Mouse (Mus musculus) embryonic fibroblast, embryonic 13.5 days (primary cell): ENCODE data around the gene Olfr1412. TPM values are rescaled to one million over a fixed set of nuclear protein-coding genes. Genes with fewer than 3 reads are reported as not detected.

Experiments
- H3K27ac ChIP-seq: 2 replicates; pipeline ENCODE4 v1.5.1; 2012; ENCODE audit warnings: low read length, control low read depth, inconsistent platforms; ENCODE audit not compliant: insufficient read depth
- H3K4me1 ChIP-seq: 2 replicates; pipeline ENCODE4 v1.6.1; 2011; ENCODE audit warnings: low read length; ENCODE audit not compliant: control insufficient read depth, insufficient read depth
- H3K4me3 ChIP-seq: 2 replicates; pipeline ENCODE4 v1.5.1; 2011; ENCODE audit warnings: mild to moderate bottlenecking, control low read depth, low read length; ENCODE audit not compliant: insufficient read depth
- CTCF ChIP-seq: IDR thresholded peaks from 2 replicates; pipeline ENCODE4 v1.5.1; 2011; ENCODE audit warnings: mild to moderate bottlenecking, control low read depth, low read length, moderate library complexity, borderline replicate concordance; ENCODE audit not compliant: insufficient read depth
- POLR2A ChIP-seq: IDR thresholded peaks from 2 replicates; pipeline ENCODE4 v1.6.1; 2011; ENCODE audit warnings: low read depth, mild to moderate bottlenecking, control low read depth, low read length, moderate library complexity
- polyA plus RNA-seq: library from polyadenylated mRNA; stranded (reverse); fragments of >200 nt; gene quantifications from 2 replicates; pipeline ENCODE4 v1.2.4, GENCODE M21; 2011; ENCODE audit warnings: low read depth; ENCODE audit not compliant: missing spikeins, insufficient read length

Olfr1412 gene
- polyA plus RNA-seq, 1 experiment: not detected

DNA sequence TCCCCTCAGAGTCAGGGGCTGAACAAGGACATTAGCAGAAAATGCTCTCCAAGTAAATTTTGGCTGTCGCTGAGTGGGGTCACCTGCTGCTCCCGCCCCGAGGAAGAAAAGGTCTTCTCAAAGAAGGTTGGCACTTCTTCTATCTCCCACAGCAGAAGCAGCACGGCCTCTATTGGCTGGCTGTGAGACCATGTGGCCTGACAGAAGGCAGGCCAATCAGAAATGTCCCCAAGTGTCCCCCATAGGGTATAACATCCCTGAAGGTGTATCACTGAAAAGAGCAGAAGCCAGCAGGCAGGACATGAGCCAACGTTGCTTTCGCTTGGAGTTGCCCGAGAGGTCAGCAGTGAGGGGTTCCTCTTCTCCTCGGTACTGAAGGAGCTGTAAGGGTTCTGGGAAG lies 50.4 kb downstream of the Olfr1412 start:
- Histone ChIP-seq H3K27ac (peak overlapping the region; percentile 87), H3K4me1 (no peaks in the 10 kb centered on the region), H3K4me3 (no peak overlapping the region)
- TF ChIP-seq CTCF: no peak
- no peak for TF ChIP-seq POLR2A

DNA sequence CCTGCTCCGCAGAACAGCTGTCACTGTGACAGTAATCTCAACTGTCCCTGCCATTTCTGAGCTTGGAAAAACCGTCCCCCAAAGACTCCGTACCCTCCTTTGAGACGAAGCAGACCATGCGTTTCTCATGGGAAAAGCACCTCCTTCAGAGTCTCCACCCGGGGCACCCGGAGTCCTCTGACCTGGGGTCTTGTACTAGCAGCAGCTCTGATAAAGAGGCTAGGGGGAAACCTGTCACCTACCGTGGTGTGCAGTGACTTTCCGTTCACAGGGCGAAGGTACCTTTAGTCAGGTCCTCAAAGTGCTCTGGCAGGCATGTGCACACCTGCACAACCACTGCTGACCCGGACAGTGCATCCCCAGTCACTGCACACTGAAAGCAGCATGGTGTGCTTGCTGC lies 51.1 kb downstream of the Olfr1412 start:
- H3K4me3 ChIP-seq: no peak overlapping the region
- no peak overlapping the region for H3K27ac ChIP-seq
- H3K4me1 ChIP-seq: no peaks in the 10 kb centered on the region
- no peak for TF ChIP-seq CTCF
- no peak for TF ChIP-seq POLR2A

DNA sequence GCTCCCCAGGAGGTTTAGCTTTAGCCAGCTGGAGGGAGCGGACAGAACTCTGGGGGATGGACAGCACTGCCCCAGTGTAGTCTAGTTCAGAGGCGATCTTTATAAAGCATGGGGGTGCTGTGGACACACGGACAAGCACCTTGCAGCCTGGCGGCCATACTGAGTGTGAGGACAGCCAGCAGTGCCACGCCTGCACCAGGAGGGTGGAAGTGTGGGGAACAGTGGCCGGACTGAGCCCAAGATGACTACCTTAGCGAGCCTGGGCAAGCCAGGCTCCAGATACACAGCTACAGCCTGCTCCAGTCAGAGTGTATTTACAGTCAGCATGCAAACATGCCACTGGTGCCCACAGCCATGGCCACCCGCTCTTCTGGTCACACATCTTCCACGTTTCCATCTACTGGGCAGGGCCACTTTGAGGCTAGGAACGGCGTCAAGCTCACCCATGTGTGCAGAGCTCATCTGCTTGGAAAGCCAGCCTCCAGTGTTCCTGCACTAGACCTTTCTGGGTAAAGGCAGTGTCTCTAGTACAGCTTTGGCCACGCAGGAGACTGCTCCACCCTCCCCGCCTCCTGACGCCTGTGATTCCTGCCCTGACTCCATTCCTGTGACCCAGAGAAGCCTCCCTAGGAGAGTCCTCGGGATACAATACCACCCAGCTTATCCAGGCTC lies 52.1 kb downstream of the Olfr1412 start:
- Histone ChIP-seq H3K4me3 (no peak overlapping the region), H3K4me1 (no peaks in the 10 kb centered on the region), H3K27ac (no peak overlapping the region)
- TF ChIP-seq POLR2A: no peak
- no peak for TF ChIP-seq CTCF

DNA sequence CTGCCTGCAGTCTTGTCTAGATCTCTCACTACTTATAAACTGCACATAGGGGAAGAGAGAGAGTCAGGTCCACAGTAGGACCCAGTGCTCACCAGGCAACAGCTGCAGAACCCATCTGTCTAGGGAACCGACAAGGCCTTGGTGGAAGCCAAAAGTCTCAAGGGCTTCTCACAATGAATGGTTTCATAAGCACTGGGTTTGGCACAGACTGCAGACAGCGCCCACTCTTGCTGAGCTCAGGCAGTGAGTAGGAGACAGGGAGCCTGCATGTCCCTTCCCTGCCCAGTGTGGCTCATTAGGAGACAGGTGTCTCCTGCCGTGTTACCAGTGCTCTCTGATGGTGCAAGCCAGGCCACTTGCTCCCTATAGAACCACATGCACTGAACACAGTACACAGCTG lies 52.6 kb downstream of the Olfr1412 start:
- Histone ChIP-seq H3K4me1 (no peaks in the 10 kb centered on the region), H3K4me3 (no peak overlapping the region), H3K27ac (no peak overlapping the region)
- TF ChIP-seq POLR2A (no peak), CTCF (no peak)

DNA sequence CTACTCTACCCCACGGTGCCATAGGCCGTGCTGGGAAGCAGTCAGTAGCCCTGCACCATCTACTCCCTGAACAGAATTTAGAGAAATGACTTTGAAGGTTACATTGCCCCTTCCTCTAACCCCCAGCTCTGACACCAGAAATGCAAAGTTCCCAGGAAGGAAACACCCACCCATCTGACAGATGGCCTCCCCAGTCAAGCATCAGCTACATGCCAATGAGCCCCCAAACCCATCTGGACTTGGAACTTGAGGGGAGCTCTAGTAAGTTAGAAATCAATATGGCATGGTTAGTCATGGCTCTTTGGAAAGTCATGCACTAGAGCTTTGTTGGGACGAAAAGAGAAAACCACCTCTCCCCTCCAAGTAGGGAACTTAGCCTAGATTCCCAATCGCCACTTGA lies 53.2 kb downstream of the Olfr1412 start:
- Histone ChIP-seq H3K4me1 (no peaks in the 10 kb centered on the region), H3K4me3 (no peak overlapping the region), H3K27ac (no peak overlapping the region)
- TF ChIP-seq POLR2A: no peak
- TF ChIP-seq CTCF: no peak

DNA sequence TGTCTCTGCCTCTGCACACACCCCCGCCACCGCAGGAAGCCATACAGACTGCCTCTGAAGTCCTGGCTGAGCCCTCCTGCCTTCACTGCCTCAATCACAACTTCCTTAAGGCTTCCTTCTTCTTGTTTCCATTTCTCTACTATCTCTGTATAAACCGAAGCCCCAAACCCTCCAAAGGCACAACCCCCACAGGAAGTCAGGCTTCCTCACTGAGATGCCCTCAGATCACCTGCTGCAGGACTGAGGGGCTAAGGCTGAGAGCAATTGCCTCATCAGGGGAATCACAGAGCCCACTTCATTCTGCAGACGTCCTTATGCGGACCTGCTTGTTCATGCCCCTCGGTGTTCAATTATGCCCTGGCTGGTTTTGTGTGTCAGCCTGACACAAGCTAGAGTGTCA lies 54.8 kb downstream of the Olfr1412 start:
- Histone ChIP-seq H3K27ac (no peak overlapping the region), H3K4me3 (no peak overlapping the region)

More for the DNA sequence above, 54.8 kb downstream of the Olfr1412 start:
- no peaks in the 10 kb centered on the region for H3K4me1 ChIP-seq
- TF ChIP-seq POLR2A: no peak
- TF ChIP-seq CTCF: no peak

Other genes with a start within 250 kb of the Olfr1412 start
- gene Ndufa10, start 111.9 kb upstream of the Olfr1412 start, polyA plus RNA-seq: 166 and 171 TPM in 2 replicates
- gene Olfr1416, start 100.7 kb upstream of the Olfr1412 start, polyA plus RNA-seq: not detected in 2 replicates
- gene Olfr1415, start 89.7 kb upstream of the Olfr1412 start, polyA plus RNA-seq: not detected in 2 replicates
- gene Olfr1414, start 67.1 kb upstream of the Olfr1412 start, polyA plus RNA-seq: not detected in 2 replicates
- gene Olfr1413, start 14.5 kb upstream of the Olfr1412 start, polyA plus RNA-seq: not detected in 2 replicates
- gene Olfr1411, start 8.6 kb downstream of the Olfr1412 start, polyA plus RNA-seq: not detected in 2 replicates
- gene Olfr1410, start 20.0 kb downstream of the Olfr1412 start, polyA plus RNA-seq: not detected in 2 replicates
- not detected in 2 replicates for gene Olfr12, start 32.0 kb downstream of the Olfr1412 start, polyA plus RNA-seq
- gene Cops9, start 56.2 kb downstream of the Olfr1412 start, polyA plus RNA-seq: 188 and 227 TPM in 2 replicates
- gene Otos, start 63.1 kb downstream of the Olfr1412 start, polyA plus RNA-seq: not detected in 2 replicates
- gene Gpc1, start 245.9 kb downstream of the Olfr1412 start, polyA plus RNA-seq: 105 and 112 TPM in 2 replicates